In genomic region chr9:32115786-32116185, GRCm38 (mm10) we compare ENCODE assay signal across 10 mouse cellular contexts. TPM values are rescaled to one million over a fixed set of nuclear protein-coding genes. Genes with fewer than 3 reads are reported as not detected.
DNase-seq lines count a peak whose midpoint lies in the region; ATAC-seq and TF ChIP-seq lines count a peak whose summit lies in the region.
"Had no signal": no experiment of that assay in that cellular context is flagged by ENCODE, and none has a peak within 500 bp of the region (broad histone marks: within the 10 kb centered on the region; RNA-seq: fewer than 3 reads in every experiment).

Arhgap32 (plus strand) TSS chr9:32116136.

- in situ Hi-C loops in Patski (cut with MboI; ENCODE audit: low pct_unique_long_range_greater_than_20kb), result no loop called here

- no peaks in the 10 kb centered on the region for H3K4me1 ChIP-seq in hindbrain, embryonic 14.5 days (replicated peaks; ENCODE audit: control insufficient read depth, insufficient read depth, low read length)
- no peaks in the 10 kb centered on the region for H3K4me1 ChIP-seq in hindbrain, embryonic 10.5 days (replicated peaks)

- no peak for ATAC-seq in hindbrain, embryonic 14.5 days (ENCODE audit: low FRiP score)
- no peak for ATAC-seq in Patski

- H3K27ac ChIP-seq in hindbrain, embryonic 14.5 days, result no peak within 1 kb of the TSS
- no peak within 1 kb of the TSS for H3K27ac ChIP-seq in hindbrain, embryonic 10.5 days
- H3K27ac ChIP-seq: kidney, embryonic 15.5 days; midbrain, embryonic 10.5 days had no signal

- 96% methylated on average over 1 of the region's 1 CpGs for WGBS in hindbrain, embryonic 14.5 days
- 93% methylated on average over 1 of the region's 1 CpGs for WGBS in hindbrain, embryonic 10.5 days

- no peak within 1 kb of the TSS for H3K4me2 ChIP-seq in hindbrain, embryonic 14.5 days (replicated peaks)
- H3K4me2 ChIP-seq: kidney, embryonic 15.5 days had no signal

- CTCF ChIA-PET in Patski (lab: Charles Lee), result no interaction called here

- no peaks in the 10 kb centered on the region for H3K27me3 ChIP-seq in hindbrain, embryonic 14.5 days (ENCODE audit: control insufficient read depth, insufficient read depth, low read length)
- no peaks in the 10 kb centered on the region for H3K27me3 ChIP-seq in hindbrain, embryonic 10.5 days (ENCODE audit: insufficient read depth, poor library complexity, severe bottlenecking)
- no peaks in the 10 kb centered on the region for H3K27me3 ChIP-seq in Patski
- H3K27me3 ChIP-seq: kidney, embryonic 15.5 days had no signal

- no peak for TF ChIP-seq CTCF in Patski (IDR thresholded peaks at IDR 0.05)
- no peak for TF ChIP-seq CTCF in brain, embryonic 14.5 days (IDR thresholded peaks at IDR 0.05; ENCODE audit: borderline replicate concordance, extremely low read depth, insufficient read depth, insufficient read length)

- no peaks in the 10 kb centered on the region for H3K9me3 ChIP-seq in hindbrain, embryonic 14.5 days (ENCODE audit: control insufficient read depth, low read length)
- peaks cover 3% of the 10 kb centered on the region; the same call in 1 of the 2 replicates for H3K9me3 ChIP-seq in hindbrain, embryonic 10.5 days
- H3K9me3 ChIP-seq: kidney, embryonic 15.5 days had no signal

- DNase-seq in hindbrain, embryonic 14.5 days (ENCODE audit: low spot score), result no peak
- DNase-seq in hindbrain, embryonic 10.5 days (ENCODE audit: low spot score), result no peak
- no peak for DNase-seq in Patski (ENCODE audit: low read depth, low spot score)
- no peak for DNase-seq in brain, embryonic 14.5 days (ENCODE audit: low read depth)
- DNase-seq in layer of hippocampus, postnatal 36 days, result no peak
- DNase-seq in cerebellum, adult 9-11 months, result no peak
- no peak for DNase-seq in embryo, embryonic 11 days
- DNase-seq in lung, postnatal 10 days, result no peak

- no peaks in the 10 kb centered on the region for H3K36me3 ChIP-seq in hindbrain, embryonic 14.5 days (replicated peaks; ENCODE audit: control insufficient read depth, insufficient read depth)
- no peaks in the 10 kb centered on the region for H3K36me3 ChIP-seq in hindbrain, embryonic 10.5 days
- H3K36me3 ChIP-seq: kidney, embryonic 15.5 days had no signal

- no peak within 1 kb of the TSS for H3K9ac ChIP-seq in hindbrain, embryonic 14.5 days
- H3K9ac ChIP-seq: kidney, embryonic 15.5 days had no signal

- no peak within 1 kb of the TSS for H3K4me3 ChIP-seq in hindbrain, embryonic 14.5 days (replicated peaks; ENCODE audit: low read length)
- no peak within 1 kb of the TSS for H3K4me3 ChIP-seq in hindbrain, embryonic 10.5 days
- H3K4me3 ChIP-seq: kidney, embryonic 15.5 days; midbrain, embryonic 10.5 days had no signal

- POLR2A ChIA-PET in Patski (lab: Charles Lee), result interaction anchor here (0.5 kb wide), 1 partner anchor 41 kb away, joined by 5 read pairs; no protein-coding TSS in a partner anchor

- TF ChIP-seq POLR2A in brain, embryonic 14.5 days (IDR thresholded peaks at IDR 0.05; ENCODE audit: borderline replicate concordance, extremely low read depth, insufficient read depth, insufficient read length, poor library complexity, severe bottlenecking), result no peak

RNA-seq across cellular contexts. Expression of gene Arhgap32, which starts in this region (rescaled TPM):
- 16.6 and 17.1 TPM in 2 replicates for polyA plus RNA-seq in hindbrain, embryonic 14.5 days (2014; fragmentation: Nextera tagmentation; extraction: Ambion mirVana)
- 4.6 TPM in 2 replicates for polyA plus RNA-seq in hindbrain, embryonic 10.5 days (2016; fragmentation: Nextera tagmentation; extraction: Ambion mirVana)
- polyA plus RNA-seq in Patski (2021), result 12.3 TPM
- polyA plus RNA-seq in brain, embryonic 14.5 days (2012; rRNA removed), result 6.2 and 22.3 TPM in 2 replicates
- 100 to 1,000 TPM; 231 to 245 TPM for total RNA-seq in layer of hippocampus, postnatal 36 days (2021)
